Mouse (Mus musculus) brain, adult 2 months (tissue): Measurements from ENCODE around the gene Map7d1.
A peak's percentile ranks its signal among the peaks of the same experiment; 100 is the strongest.

Experiments used
- DNase-seq: peaks from one replicate; pipeline ENCODE4 v3.0.0; 2011; ENCODE audit warnings: low read depth, low spot score

The Map7d1 gene

DNA sequence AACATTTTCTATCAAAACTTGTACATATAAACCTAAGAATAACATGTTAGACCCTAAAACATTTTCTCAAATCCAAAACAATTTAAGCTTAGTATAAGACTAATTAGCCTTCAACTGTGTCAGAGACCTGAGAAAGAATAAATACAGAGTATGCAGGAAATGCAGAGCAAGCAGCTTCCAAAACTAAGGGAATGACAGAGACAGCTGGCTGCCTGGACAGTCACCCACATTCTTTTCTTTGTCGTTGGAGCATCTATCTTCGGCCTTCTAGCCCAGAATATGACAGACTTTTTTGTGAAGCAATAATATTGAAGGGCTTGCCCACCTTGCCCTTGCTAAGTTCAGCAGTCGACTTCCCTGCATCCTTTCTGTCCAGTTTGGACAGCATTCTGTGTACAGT lies 13.1 kb upstream of the Map7d1 start:
- no peak for DNase-seq

DNA sequence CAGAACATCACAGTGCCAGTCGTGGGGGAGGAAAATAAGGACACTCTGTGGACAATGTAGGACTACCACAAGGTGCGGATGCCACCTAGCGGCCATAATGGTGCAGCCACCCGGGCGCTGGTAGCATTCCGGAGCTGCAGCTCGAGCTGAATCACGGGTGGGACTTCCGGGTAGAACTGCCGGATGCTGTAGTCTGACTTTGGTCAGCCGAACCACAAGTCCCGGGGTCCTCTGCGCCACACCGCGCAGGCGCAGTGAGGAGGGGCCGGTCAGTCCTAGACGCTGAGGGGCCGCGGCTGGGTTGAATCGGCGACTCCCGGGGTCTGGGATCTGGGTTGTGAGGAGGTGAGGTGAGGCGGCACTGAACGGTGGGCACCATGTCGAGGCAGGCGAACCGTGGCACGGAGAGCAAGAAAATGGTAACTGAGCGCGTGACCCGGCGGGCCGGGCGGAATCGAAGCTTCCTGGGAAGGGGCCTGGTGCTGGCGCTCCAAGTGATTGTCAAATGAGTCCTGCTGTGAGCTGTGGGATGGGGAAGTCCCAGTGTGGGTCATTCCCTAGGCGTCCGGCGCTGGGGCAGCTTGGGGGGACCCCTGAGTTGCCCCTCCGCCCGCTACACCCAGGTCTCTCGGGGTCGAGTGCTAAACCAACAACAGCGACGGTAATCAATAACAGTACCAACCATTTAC lies 6.1 kb upstream of the Map7d1 start, which contains the start of gene Trappc3:
Gene Trappc3, plus strand, starts transcription at position 207 of the 689 bp plus-strand sequence.
- DNase-seq, result peak; percentile 100

DNA sequence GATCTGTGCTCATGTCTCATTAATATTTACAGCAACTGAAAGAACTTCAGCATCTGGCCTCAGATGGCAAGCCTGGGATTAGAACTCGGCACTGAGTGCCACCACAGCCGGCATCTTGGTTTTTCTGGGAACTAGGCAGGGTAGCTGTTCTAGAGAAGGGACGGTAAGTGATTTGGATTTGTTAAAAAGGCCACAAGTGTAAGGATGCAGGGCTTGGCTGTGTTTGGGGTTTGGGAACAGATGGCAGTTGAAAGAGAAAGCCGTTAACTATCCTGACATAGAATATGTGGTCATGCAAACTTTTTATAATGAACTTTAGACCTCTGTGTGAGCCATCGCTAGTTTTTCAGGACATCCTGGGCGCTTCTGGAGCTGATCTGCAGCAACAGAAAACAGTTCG lies 5.5 kb upstream of the Map7d1 start:
- no peak for DNase-seq

DNA sequence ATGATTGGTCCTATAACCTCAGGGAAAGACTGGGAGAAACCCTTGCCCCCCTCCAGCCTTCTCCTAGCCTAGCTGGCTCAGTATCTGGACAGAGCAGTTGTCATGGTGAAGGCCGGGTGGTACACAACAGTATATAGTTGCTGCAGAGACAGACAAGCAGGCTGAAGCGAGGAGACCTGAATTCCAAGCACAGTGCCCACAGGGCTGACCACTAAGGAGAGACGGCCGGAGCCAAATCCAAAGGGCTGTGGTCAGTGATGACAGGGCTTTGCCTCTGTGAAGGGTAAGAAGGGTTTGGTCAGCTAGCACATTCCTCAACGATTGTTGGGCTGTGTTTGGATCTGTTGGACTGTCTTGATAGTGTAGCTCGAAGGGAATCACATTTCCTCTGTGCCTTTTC lies 5.1 kb upstream of the Map7d1 start:
- DNase-seq, result no peak

DNA sequence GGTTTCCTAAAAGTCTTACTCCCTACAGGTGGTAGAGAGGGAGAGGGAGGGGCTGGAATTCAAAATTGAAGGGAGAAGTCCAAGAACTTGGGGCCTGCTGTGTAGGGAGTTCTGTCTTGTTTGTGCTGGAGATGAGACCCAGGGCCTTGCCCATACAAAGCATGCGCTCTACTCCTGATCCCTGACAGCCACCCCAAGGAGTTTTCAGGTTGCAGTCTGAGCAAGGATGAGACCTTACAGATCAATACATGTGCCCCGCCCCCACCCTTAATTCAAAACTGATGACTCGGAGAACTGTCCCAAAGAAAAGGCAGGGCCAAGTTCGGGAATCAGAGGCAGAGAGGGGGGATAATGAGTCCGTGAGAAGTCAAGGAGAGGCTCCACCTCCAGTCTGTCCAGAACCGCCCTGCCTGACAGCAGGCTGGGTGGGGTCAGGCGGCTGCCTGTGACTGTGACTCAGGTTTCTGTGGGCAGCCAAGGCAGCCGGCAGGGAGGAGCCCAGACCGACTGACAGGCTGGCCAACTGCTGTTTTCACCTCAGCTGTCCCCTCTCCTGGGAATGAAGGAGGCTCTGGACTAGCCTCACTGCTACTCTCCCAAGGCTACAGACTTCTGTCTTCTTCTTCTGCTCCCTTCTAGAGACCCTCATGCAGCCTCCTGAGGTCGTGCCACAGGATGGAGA lies 4.5 kb upstream of the Map7d1 start:
- peak; percentile 89 for DNase-seq

DNA sequence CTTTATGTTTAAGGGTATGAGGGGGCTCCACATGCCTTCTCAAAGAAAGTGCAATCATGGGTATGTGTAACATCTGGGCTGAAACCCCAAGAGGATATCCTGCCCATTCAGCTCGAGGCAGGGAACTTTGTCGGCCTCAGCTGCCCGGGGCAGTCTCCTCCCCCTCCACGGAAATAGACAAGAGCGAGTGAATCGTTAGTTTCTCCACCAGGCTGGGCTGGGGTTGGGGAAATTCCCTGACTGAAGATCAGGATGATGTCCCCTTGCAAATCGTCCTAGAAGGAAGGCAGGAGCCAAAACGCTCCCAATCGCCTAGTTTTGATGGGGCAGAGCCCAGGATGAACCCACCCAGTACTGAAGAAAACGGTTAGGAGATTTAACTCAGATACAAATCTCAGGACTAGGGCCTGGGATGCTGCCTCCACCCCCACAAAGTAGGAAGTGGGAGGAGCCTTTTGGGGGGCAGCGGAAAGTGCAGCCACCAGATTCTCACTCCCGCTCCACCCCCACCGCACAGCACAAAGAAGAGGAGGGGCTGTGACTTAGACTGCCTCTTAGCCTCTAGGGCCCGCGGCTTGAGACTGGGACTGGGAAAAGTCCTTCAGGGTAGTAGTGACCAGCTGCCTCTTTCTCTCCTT lies 3.5 kb upstream of the Map7d1 start:
- DNase-seq, result peak; percentile 51

DNA sequence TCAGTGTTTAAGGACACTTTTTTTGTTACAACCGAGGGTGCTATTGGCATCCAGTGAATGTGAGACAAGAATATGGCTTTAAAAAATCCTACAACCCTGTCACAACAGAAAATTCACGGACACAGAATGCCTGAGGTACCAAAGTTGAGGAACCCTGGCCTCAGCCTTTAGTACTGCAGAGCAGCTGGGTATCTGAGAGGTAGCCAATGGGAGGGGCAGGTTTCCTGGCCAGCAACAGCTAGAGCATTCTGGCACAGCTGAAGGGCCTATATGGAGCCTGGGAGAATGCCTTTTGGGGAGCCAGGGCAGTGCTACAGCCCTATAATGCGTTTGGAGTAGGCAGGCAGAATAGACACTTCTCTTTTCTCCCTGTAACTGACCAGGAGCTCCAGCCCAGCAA lies 2.9 kb upstream of the Map7d1 start:
- peak; percentile 62 for DNase-seq

DNA sequence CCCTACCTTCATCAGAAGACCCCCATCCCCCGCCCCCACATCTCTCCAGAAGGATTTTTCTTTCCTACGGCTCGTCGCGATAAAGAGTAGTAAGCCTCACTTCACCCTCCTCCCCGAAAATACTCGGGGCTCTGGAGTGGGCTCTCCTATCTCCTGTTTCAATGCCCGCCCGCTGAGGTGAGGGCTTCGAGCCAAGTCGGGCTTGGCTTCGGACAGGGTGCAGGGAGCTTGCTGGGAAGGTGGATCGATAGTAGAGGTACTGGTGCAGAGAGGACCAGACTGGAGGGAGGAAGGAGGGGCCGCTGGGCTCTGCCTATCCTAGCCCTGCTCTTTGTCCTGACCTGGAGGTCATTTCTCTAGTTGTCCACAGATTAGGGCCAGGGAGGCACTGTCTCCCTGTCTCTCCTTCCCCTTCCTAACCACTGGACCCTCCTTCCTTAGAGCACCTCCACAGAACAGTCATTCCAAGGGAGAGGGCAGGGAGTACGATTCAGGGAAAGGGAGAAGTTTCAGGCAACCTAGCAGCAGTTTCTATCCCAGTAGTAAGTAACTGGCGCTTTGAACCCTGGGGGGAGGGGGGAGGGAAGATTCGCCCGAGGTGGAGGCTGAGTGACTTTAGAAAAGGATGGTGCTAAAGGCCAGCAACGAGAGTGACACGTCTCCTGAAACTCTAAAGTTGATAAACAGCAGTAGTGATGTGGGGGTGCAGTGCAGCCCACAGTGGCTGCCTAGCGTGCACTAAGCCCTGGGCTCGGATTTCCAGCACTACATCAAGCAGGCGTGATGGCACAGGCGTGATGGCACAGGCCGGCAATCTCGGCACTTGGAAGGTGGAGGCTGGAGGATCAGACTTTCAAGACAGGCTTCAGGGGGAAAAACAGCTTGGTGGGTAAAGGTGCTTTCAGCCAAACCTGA lies 1.1 kb upstream of the Map7d1 start:
- DNase-seq, result peak; percentile 53

DNA sequence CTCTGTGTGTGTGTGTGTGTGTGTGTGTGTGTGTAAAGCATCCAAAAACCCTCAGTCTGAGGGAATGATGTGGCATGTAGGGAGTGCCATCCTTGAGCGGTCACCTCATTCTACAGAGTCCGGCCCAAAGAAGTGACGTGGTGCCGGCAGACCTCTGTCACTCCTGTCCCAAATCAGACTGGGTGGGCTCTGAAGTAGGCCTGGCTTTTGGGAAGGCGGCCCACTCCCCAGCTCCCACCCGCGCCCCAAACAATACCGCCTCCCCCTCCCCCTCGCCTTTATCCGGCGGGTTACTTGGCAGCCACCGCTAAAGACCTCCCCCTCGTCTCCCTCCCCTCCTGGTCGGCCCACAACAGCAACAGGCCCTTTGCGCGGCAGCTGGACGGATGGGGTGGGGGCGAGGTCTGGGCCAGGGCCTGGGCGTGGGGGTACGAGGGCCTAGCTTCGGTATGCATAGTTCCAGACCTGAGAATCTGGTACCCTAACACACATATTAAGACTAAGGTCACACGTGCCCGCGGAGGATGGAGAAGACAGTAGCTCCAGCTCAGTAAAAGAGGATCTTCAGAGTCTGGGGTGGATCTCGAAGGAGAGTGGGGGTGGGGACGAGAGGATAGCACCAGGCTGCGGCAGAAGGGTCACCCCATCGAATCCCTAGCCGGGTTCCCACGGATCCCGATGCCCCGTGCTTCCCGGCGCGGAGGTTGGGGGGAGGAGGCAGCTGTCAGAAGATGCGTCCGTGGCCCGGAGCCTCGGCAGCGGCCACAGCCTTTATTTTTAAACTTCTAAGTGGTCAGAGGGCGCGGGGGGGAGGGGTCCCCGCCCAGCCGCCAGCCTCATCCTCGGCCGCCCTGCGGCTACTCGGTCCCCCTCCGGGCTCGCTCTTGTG lies 786 bp downstream of the Map7d1 start:
- peak; percentile 69 for DNase-seq

DNA sequence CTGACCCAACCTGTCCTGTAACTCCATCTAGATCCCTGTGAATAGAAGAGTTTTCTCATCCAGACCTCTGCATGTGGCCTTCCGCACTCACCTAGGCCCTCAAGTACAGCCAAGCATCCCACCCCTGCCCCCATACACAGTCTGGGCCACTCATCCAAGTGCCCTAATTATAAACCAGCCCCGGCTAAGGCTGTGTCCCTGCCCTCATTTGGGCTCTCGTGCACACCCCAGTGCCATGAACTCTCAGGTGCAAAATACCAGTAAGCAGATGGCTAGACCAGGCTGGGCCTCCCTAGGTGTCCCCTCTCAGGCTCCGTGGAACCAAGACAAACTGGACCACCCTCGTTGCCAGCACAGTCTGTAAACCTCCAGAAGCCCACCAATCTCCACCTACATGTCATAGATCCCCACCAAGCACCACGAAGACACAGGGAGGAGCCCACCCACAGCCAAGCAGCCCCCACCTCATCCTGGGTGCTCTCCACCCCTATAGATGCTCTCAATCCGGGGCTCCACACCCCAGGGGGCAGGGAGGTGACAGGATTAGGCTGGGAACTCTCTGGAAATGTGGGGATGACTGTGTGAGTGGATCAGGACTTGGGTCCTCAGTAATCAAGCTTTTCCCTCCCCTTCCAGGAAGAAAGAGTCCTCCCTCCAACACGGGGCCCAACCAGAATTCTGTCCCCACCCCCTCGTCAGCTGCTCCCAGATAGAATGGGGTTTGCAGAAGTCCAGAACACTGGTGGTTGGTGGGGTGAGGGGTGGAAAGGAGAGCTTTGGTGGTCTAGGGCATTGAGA lies 1.6 kb downstream of the Map7d1 start:
- DNase-seq, result peak; percentile 93

DNA sequence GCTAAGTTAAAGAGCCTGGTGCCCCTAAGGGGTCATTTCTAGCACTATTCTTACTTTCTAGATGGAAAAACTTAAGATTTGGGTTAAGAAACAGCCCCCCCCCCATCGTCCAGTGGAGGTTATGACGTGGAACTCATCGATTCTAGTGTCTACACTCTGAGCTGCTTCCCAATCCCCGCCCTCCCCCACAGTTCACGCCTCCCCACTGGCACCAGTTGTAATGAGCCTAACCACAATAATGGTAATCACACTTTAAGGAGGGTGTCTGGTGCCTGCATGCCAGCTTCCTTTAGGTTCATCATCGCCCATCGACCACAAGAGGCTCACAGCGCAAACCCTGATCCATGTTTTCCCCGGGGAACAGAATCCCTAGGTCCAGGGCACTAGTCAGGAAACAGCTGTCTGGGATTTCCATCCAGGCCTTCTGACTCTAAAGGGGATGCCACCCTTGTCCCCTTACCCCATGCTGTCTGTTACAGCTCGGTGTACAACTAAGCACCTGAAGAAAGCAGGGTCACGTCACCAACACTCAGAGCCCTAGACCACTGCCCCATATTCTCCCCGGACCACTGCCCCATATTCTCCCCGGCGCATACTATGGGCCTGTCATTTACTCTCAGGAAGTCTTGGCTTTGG lies 2.4 kb downstream of the Map7d1 start:
- peak; percentile 49 for DNase-seq

DNA sequence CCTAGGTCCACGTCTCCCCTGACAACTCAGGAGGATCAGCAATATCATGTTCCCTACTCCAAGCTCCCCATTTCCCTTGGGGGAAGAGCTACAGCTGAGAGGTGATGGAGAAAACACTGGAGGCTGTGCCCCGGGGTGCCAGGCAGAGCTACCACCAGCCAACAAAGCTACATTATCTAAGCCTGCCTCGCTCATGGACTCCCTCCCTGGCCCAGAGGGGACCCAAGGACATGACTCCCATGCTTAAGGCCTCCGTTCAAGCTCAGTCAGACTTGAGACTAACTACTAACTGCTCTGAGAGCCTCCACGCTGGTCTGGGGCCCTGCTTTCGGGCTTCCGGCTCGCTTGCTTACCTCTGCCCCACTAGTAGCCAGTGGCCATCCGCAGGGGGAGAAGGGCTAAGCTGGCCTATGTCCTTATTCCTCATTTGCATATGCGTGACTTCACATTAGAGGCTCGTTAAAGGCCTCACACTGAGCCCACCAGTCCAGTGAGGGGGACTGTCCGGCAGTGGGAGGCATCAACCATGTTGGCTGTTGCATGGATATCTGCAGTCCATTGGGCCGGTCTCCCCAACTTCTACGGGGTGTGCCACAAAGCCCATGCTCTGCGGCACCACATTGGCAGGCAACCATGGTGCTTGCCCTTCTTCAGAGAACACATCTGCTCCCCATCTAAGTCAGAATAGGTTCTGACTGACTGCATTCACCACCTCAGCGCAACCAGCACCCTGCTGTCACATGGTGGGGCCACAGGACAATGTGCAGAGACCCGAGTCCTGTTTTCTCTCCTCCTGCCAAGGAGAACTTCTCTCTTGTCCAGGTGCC lies 3.5 kb downstream of the Map7d1 start:
- peak; percentile 84 for DNase-seq

DNA sequence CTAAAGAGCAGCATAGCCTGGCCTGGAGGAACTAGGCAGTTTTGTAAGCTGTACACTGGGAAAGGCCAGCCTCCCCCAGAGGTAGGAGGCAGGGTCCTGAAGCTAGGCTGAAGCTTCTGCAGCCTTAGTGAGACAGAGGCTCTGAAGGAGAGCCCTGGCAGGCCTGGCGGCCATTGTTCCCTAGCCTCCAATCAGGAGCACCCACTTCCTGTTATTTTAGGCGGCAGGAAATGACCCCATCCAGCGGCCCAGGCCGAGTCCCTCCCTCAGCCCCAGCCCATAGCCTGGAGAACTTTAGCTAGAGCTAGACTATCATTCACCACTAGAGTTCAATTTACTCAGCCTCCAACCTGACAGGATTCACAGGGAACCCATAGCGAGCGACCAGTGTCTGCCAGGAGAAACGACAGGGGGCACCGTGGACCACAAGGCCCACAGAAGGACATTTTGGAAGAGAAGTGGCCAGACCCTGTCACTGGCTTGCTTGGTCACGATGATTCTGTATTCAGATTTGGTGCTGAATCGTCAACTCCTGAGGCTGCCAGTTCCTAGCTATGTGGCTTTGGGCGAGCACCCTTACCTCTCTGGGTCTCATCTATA lies 4.4 kb downstream of the Map7d1 start:
- peak; percentile 70 for DNase-seq

DNA sequence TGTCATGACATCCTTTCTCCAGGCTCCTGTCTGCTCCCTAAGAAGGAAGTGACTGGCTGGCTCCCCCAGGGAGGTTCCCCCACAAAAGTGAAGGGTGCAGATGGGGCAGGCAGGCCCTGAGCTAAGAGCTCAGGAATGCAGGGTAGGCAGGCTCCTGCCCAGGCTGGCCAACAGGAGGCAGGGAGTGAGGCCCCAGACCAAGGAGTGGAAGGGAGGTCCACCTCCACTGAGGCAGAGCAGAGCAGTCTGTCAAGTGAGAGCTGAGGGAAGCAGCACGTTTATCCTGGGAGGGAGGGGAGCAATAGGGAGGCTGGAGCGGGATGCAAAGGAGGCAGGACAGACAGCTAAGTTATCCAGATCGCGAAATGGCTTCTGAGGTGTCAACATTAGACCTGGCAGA lies 5.5 kb downstream of the Map7d1 start:
- no peak for DNase-seq

DNA sequence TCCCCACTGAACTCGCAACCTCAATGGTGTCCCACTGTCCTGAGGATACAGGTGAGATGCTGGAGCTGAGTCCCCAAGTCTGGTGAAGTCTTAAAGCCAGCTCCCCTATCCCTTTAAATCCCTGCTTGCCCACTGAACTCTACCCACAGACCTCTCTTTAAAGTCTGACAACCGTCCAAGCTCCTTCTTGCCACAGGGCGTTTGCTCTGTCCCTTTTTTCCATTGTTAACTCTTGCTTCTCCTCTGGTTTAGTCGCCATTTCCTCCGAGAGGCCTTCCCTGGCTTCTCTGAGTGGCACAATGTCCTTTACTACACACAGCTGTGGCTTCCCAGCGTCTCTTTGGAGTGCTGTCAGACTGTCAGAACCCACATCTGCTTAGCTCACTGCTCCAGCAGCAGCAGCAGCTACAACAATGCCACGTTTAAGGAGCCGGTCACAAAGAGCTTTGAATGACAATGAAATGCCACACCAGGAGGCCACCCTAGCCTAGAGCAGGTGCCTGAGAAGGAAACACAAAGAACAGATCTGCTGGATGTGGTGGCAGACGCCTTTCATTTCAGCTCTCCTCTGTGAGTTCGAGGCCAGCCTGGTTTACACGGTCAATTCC lies 7.8 kb downstream of the Map7d1 start:
- peak; percentile 90 for DNase-seq

DNA sequence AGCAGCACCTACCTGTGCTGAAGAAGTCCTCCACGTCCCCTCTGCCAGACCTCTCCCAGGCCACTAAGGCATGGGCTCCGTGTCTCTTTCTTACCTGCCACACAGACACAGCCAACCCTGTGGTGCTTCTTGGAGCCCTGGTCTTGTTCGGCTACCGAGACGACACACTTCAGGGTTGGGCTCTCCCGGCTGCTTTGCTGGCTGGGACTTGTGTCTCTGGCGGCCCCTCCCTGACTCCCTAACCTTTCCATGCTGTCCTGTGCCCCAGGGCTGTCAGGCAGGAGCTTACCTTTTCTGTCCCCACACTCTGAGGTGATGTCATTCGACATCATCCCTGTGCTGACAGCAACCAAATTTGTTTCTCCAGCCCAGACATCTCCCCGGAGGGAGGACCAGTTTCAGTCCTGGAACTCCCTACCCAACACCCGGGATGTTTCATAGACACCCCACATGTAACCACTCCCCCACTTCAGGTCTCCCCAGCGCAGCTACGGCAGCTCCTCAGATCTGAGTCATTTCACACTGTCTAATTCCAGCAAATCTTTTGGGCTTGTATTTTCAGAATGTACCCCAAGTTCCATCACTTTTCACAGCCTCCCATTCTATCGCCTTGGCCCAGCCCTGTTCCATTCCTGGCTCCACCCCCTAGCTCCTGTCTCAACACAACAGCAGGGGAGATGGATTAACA lies 9.8 kb downstream of the Map7d1 start:
- DNase-seq, result peak; percentile 90

DNA sequence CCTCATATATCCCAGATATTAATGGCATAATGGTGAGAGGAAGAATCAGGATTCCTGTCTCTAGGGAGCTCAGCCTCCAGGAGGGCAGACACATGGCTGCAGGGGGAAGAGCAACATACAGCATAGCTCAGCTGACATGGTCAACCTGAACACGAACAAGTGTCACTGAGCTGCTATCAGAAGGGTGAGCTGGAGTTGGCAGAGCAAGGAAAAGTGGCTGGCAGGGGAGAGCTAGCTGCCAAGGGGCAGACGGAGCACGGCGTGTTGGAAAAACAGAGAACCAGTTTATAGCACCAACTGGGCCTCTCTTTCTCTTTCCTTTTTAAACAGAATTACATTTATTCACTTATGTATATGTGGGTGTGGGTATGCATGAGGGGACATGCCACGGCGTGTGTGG lies 13.6 kb downstream of the Map7d1 start:
- peak; percentile 75 for DNase-seq
